Mouse (Mus musculus) liver, adult 2 months (tissue): ENCODE measurements at regions not wholly inside any gene's neighbourhood (a gene's known extent, or its start where the extent isn't known, plus 50 kb on each side); places are given as distances from the start of the nearest gene placed in this dataset.

Experiments
- CTCF ChIP-seq: fragments of 200-500 bp; IDR thresholded peaks from 2 replicates; pipeline ENCODE4 v1.5.1; 2011; ENCODE audit warnings: low read depth, low read length, control low read depth
- POLR2A ChIP-seq: fragments of 200-500 bp; IDR thresholded peaks from 2 replicates; pipeline ENCODE4 v1.6.1; 2011; ENCODE audit warnings: low read length, control low read depth; ENCODE audit not compliant: insufficient read depth; ENCODE audit errors: extremely low read depth

DNA sequence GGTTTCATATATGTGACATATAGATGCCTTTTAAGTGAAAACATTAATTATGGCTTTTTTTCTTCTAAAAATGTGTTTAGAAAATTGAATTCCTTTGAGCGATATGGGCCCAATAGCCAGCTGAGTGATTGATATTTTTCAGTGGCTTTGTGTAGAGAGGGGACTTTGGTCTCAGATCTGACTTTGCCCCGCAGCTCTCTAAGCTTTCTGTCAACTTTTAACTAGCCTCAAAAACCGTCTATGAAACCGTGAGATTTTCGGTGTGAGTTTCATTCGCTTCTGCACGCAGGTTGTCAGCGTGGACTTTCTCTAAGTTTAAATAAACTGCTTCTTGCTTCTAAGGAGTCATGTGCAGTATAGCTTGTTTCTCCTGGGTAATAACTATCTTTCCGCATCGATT is 467.3 kb downstream of the Etnk1 start:
- TF ChIP-seq POLR2A: no peak
- no peak for TF ChIP-seq CTCF
